Mouse (Mus musculus) bone marrow, adult 2 months (tissue): ENCODE results near the gene Gpsm1.

ENCODE experiments used
- CTCF ChIP-seq: fragments of 200-500 bp; IDR thresholded peaks from 2 replicates; pipeline ENCODE4 v1.5.1; 2011; ENCODE audit warnings: low read length, control low read depth; ENCODE audit not compliant: control insufficient read depth, insufficient read depth
- POLR2A ChIP-seq: fragments of 200-500 bp; IDR thresholded peaks from 2 replicates; pipeline ENCODE4 v1.6.1; 2011; ENCODE audit warnings: low read depth, mild to moderate bottlenecking, control low read depth, low read length, borderline replicate concordance; ENCODE audit not compliant: control insufficient read depth

DNA sequence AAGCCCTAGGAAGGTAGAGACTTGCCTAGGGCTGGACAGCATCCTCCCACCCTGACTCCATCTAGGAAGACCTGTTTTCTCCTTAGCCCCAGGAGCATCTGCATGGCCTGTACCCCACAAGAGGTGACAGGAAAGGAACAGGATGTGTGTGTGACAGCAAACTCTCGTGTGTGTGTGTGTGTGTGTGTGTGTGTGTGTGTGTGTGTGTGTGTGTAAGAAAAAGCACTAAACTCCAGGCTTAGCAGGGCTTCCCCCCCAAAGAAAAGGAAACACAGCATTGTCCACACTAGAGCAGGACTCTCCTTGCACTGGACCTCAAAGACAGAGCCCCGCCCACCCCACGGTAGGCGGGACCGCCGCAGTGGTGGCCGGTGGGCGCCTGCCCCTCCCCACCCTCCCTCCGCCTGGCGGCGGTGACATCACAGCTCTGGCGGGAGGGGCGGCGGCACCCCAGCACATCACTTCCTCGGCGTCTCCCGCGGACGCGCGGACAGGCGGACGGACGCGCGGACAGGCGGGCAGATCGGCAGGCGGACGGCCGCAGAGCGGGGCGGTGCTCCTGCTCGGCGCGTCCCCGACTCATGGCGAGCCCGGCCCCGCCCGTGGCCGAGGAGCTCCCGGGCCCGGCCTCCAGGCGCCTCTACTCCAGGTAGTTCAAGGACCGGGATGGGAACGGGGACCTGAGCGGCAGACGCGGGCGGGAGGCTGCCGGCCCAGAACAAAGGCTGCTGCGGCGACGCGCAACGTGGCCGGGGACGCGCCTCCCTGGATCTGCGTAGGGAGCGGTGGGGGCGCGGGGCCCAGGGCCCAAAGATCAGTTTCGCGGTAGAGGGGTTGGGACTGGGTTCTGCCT lies at the start of gene Gpsm1:
- no peak for TF ChIP-seq CTCF
- no peak for TF ChIP-seq POLR2A
